Mouse (Mus musculus) embryonic fibroblast, embryonic 13.5 days (primary cell): ENCODE data around the gene Tbc1d19.

Experiments
- CTCF ChIP-seq: IDR thresholded peaks from 2 replicates; pipeline ENCODE4 v1.5.1; 2011; ENCODE audit warnings: mild to moderate bottlenecking, control low read depth, low read length, moderate library complexity, borderline replicate concordance; ENCODE audit not compliant: insufficient read depth
- POLR2A ChIP-seq: IDR thresholded peaks from 2 replicates; pipeline ENCODE4 v1.6.1; 2011; ENCODE audit warnings: low read depth, mild to moderate bottlenecking, control low read depth, low read length, moderate library complexity

GRCm38 (mm10) chr5:53929814-53930213 lies 120.4 kb downstream of the Tbc1d19 start:
- no peak for TF ChIP-seq CTCF
- TF ChIP-seq POLR2A = no peak
